Comparison of ENCODE assay signal across 8 mouse cellular contexts in genomic region chr13:44839866-44840835, GRCm38 (mm10).
A peak's percentile ranks its signal among the peaks of the same experiment; 100 is the strongest.
DNase-seq lines count a peak whose midpoint lies in the region; ATAC-seq and TF ChIP-seq lines count a peak whose summit lies in the region.

No protein-coding gene starts in this region.

- peak overlapping the region; percentile 54 for H3K4me3 ChIP-seq in megakaryocyte, embryonic 14.5 days (replicated peaks)
- H3K4me3 ChIP-seq in forebrain, embryonic 10.5 days, result peak overlapping the region; percentile 51
- H3K4me3 ChIP-seq in heart, embryonic 13.5 days, result peak overlapping the region; percentile 49
- H3K4me3 ChIP-seq in kidney, postnatal 0 days (replicated peaks; ENCODE audit: low read depth, low read length), result peak overlapping the region; percentile 29
- peak overlapping the region; percentile 28 for H3K4me3 ChIP-seq in limb, embryonic 15.5 days
- no peak overlapping the region for H3K4me3 ChIP-seq in myocyte

- peaks cover 90% of the 10 kb centered on the region for H3K4me1 ChIP-seq in megakaryocyte, embryonic 14.5 days
- H3K4me1 ChIP-seq in forebrain, embryonic 10.5 days, result peaks cover 65% of the 10 kb centered on the region
- H3K4me1 ChIP-seq in heart, embryonic 13.5 days, result peaks cover 39% of the 10 kb centered on the region
- H3K4me1 ChIP-seq in kidney, postnatal 0 days (replicated peaks; ENCODE audit: insufficient read depth, low read length), result peaks cover 18% of the 10 kb centered on the region
- H3K4me1 ChIP-seq in limb, embryonic 15.5 days, result peaks cover 27% of the 10 kb centered on the region

- peaks cover 61% of the 10 kb centered on the region for H3K36me3 ChIP-seq in megakaryocyte, embryonic 14.5 days (replicated peaks; ENCODE audit: low read length)
- H3K36me3 ChIP-seq in forebrain, embryonic 10.5 days (replicated peaks), result no peaks in the 10 kb centered on the region
- H3K36me3 ChIP-seq in heart, embryonic 13.5 days, result no peaks in the 10 kb centered on the region
- H3K36me3 ChIP-seq in kidney, postnatal 0 days (ENCODE audit: insufficient read depth, low read length), result no peaks in the 10 kb centered on the region
- H3K36me3 ChIP-seq in limb, embryonic 15.5 days, result no peaks in the 10 kb centered on the region
- no peaks in the 10 kb centered on the region for H3K36me3 ChIP-seq in myocyte (ENCODE audit: control insufficient read depth, insufficient read depth)

- no peak for ATAC-seq in megakaryocyte, adult 5-6 weeks (ENCODE audit: poor library complexity, severe bottlenecking)
- ATAC-seq in heart, embryonic 13.5 days (ENCODE audit: extremely low read depth, insufficient number of reproducible peaks, low FRiP score, low TSS enrichment), result peak; percentile 66; the same call in 1 of the 2 replicates
- peak; percentile 85; the same call in 1 of the 2 replicates for ATAC-seq in kidney, postnatal 0 days (replicated peaks; ENCODE audit: low FRiP score, low read depth)
- peak; percentile 61; the same call in 1 of the 2 replicates for ATAC-seq in limb, embryonic 15.5 days (ENCODE audit: insufficient number of reproducible peaks, low FRiP score, low TSS enrichment, low read depth)

- H3ac ChIP-seq in myocyte (ENCODE audit: control insufficient read depth, insufficient read length), result no peak overlapping the region

- peak; percentile 80 for DNase-seq in forebrain, embryonic 10.5 days (ENCODE audit: extremely low spot score, low spot score)
- peak; percentile 92 for DNase-seq in kidney, postnatal 0 days (ENCODE audit: low spot score)
- peak; percentile 66 for DNase-seq in testis, postnatal 14 days (ENCODE audit: low spot score)

- no peak for TF ChIP-seq POLR2A in myocyte (IDR thresholded peaks at IDR 0.05; ENCODE audit: insufficient read length, low read depth)

- no peak for TF ChIP-seq CTCF in kidney, postnatal 0 days (IDR thresholded peaks at IDR 0.05; ENCODE audit: low read depth)

- H3K4me2 ChIP-seq in heart, embryonic 13.5 days, result peak overlapping the region; percentile 73
- peak overlapping the region; percentile 58 for H3K4me2 ChIP-seq in kidney, postnatal 0 days (ENCODE audit: low read length)
- H3K4me2 ChIP-seq in limb, embryonic 15.5 days, result peak overlapping the region; percentile 49
- peak overlapping the region; percentile 43 for H3K4me2 ChIP-seq in myocyte (ENCODE audit: low read depth)

- peaks cover 5% of the 10 kb centered on the region for H3K79me2 ChIP-seq in myocyte (ENCODE audit: control insufficient read depth, insufficient read depth)

- H3K27ac ChIP-seq in forebrain, embryonic 10.5 days, result peak overlapping the region; percentile 84
- H3K27ac ChIP-seq in heart, embryonic 13.5 days (replicated peaks), result peak overlapping the region; percentile 73
- H3K27ac ChIP-seq in kidney, postnatal 0 days, result peak overlapping the region; percentile 60; the same call in 1 of the 2 replicates
- H3K27ac ChIP-seq in limb, embryonic 15.5 days, result peak overlapping the region; percentile 34; the same call in 1 of the 2 replicates

- H3K27me3 ChIP-seq in megakaryocyte, embryonic 14.5 days (replicated peaks), result no peaks in the 10 kb centered on the region
- no peaks in the 10 kb centered on the region for H3K27me3 ChIP-seq in forebrain, embryonic 10.5 days (ENCODE audit: poor library complexity, severe bottlenecking)
- no peaks in the 10 kb centered on the region for H3K27me3 ChIP-seq in heart, embryonic 13.5 days (replicated peaks)
- H3K27me3 ChIP-seq in kidney, postnatal 0 days (ENCODE audit: insufficient read depth, low read length), result no peaks in the 10 kb centered on the region
- H3K27me3 ChIP-seq in limb, embryonic 15.5 days, result no peaks in the 10 kb centered on the region
- H3K27me3 ChIP-seq in myocyte (ENCODE audit: control insufficient read depth, insufficient read depth, insufficient read length), result no peaks in the 10 kb centered on the region

- H3K9ac ChIP-seq in heart, embryonic 13.5 days, result peak overlapping the region; percentile 71
- H3K9ac ChIP-seq in kidney, postnatal 0 days (ENCODE audit: low read depth, low read length), result peak overlapping the region; percentile 23; the same call in 1 of the 2 replicates
- no peak overlapping the region for H3K9ac ChIP-seq in limb, embryonic 15.5 days

- WGBS in forebrain, embryonic 10.5 days, result 7% methylated on average over 20 of the region's 20 CpGs
- 8% methylated on average over 20 of the region's 20 CpGs for WGBS in heart, embryonic 13.5 days
- 6% methylated on average over 20 of the region's 20 CpGs for WGBS in kidney, postnatal 0 days
- WGBS in limb, embryonic 15.5 days, result 9% methylated on average over 20 of the region's 20 CpGs

- no peaks in the 10 kb centered on the region for H3K9me3 ChIP-seq in megakaryocyte, embryonic 14.5 days
- H3K9me3 ChIP-seq in forebrain, embryonic 10.5 days, result no peaks in the 10 kb centered on the region
- no peaks in the 10 kb centered on the region for H3K9me3 ChIP-seq in heart, embryonic 13.5 days
- H3K9me3 ChIP-seq in kidney, postnatal 0 days (replicated peaks; ENCODE audit: low read length), result no peaks in the 10 kb centered on the region
- H3K9me3 ChIP-seq in limb, embryonic 15.5 days, result no peaks in the 10 kb centered on the region

TF ChIP-seq in myocyte, 11 proteins besides CTCF, POLR2A, EP300 and RAD21:
- no peak for TF ChIP-seq USF1 (IDR thresholded peaks at IDR 0.05; ENCODE audit: low read depth)
- TF ChIP-seq TCF3 (IDR thresholded peaks at IDR 0.05; ENCODE audit: insufficient read length, low read depth), result no peak
- TF ChIP-seq MYOG (IDR thresholded peaks at IDR 0.05; ENCODE audit: control insufficient read depth in 1 of 3, insufficient read depth in 1 of 3, insufficient read length in 2 of 3, low read depth in 2 of 3), result no peak
- TF ChIP-seq POLR2AphosphoS2 (IDR thresholded peaks at IDR 0.05; ENCODE audit: insufficient read length, low read depth), result no peak
- TF ChIP-seq E2F4 (IDR thresholded peaks at IDR 0.05; ENCODE audit: insufficient read depth), result no peak
- no peak for TF ChIP-seq CEBPB (IDR thresholded peaks at IDR 0.05; ENCODE audit: insufficient read depth, poor library complexity, severe bottlenecking)
- no peak for TF ChIP-seq SRF (IDR thresholded peaks at IDR 0.05; ENCODE audit: control insufficient read depth, insufficient read length, low read depth)
- TF ChIP-seq MAX (IDR thresholded peaks at IDR 0.05; ENCODE audit: low read depth), result no peak
- no peak for TF ChIP-seq REST (IDR thresholded peaks at IDR 0.05; ENCODE audit: insufficient read depth, insufficient read length)
- no peak for TF ChIP-seq TCF12 (IDR thresholded peaks at IDR 0.05; ENCODE audit: insufficient read depth, poor library complexity, severe bottlenecking)
- no peak for TF ChIP-seq MYOD1 (IDR thresholded peaks at IDR 0.05; ENCODE audit: control insufficient read depth in 1 of 3, insufficient read length in 2 of 3, low read depth in 2 of 3)

Comparison
In these comparisons a context has a peak if more than half of its experiments do, and no peak if none do; other contexts are left out.
1. H3K27ac ChIP-seq: peak in every context shown above with its lines; median percentile 84 in forebrain, embryonic 10.5 days; 73 in heart, embryonic 13.5 days; 60 in kidney, postnatal 0 days; 34 in limb, embryonic 15.5 days.